Mouse (Mus musculus): Measurements from ENCODE around the gene Frmpd1.

- no peak for TF ChIP-seq CTCF (IDR thresholded peaks at IDR 0.05; ENCODE audit: control insufficient read depth, insufficient read depth, low read length)
- TF ChIP-seq POLR2A (IDR thresholded peaks at IDR 0.05; ENCODE audit: borderline replicate concordance, control insufficient read depth, low read depth, low read length) = no peak
Measured at GRCm38 (mm10) chr4:45238260-45238659, 53.6 kb downstream of the Frmpd1 start.
